Mouse (Mus musculus): ENCODE data around the gene Kpna7.

GRCm38 (mm10) chr5:144987561-144987960 lies 96.3 kb downstream of the Kpna7 start:
- TF ChIP-seq CTCF (IDR thresholded peaks at IDR 0.05) = no peak
- no peak for TF ChIP-seq EP300 (IDR thresholded peaks at IDR 0.05)

All from lung, postnatal 0 days (tissue).